Mouse (Mus musculus): ENCODE results near the gene Snx5. TPM values are rescaled to one million over a fixed set of nuclear protein-coding genes. Genes with fewer than 3 reads are reported as not detected.
A peak's percentile ranks its signal among the peaks of the same experiment; 100 is the strongest.

The Snx5 gene
- polyA plus RNA-seq, 1 experiment from 2014 or later = 61.2 TPM

- no peaks in the 10 kb centered on the region for H3K9me3 ChIP-seq (ENCODE audit: low read length)
- ATAC-seq (no peak), DNase-seq (ENCODE audit: low spot score) (peak; percentile 15)
- H3K36me3 ChIP-seq (ENCODE audit: insufficient read depth, low read length) = no peaks in the 10 kb centered on the region
- H3K4me1 ChIP-seq (ENCODE audit: insufficient read depth, low read depth, low read length) = peaks cover 3% of the 10 kb centered on the region; the same call in 1 of the 2 replicates
- TF ChIP-seq CTCF (IDR thresholded peaks at IDR 0.05) = no peak
- no peak for TF ChIP-seq EP300 (IDR thresholded peaks at IDR 0.05)
- H3K27me3 ChIP-seq (replicated peaks; ENCODE audit: insufficient read depth, low read length) = no peaks in the 10 kb centered on the region
- no peak overlapping the region for H3K4me3 ChIP-seq (ENCODE audit: low read depth, low read length)
- 52% methylated on average over 5 of the region's 5 CpGs for WGBS
- H3K9ac ChIP-seq (replicated peaks; ENCODE audit: low read depth) = no peak overlapping the region
- H3K27ac ChIP-seq (ENCODE audit: low read length) = no peak overlapping the region
- H3K4me2 ChIP-seq (replicated peaks; ENCODE audit: low read depth, low read length) = no peak overlapping the region
Measured at GRCm38 (mm10) chr2:144279742-144280141, 9.0 kb upstream of the Snx5 start.

- Histone ChIP-seq H3K4me3 (ENCODE audit: low read depth, low read length) (no peak overlapping the region), H3K27ac (ENCODE audit: low read length) (no peak overlapping the region), H3K27me3 (replicated peaks; ENCODE audit: insufficient read depth, low read length) (no peaks in the 10 kb centered on the region), H3K9me3 (ENCODE audit: low read length) (no peaks in the 10 kb centered on the region), H3K4me2 (replicated peaks; ENCODE audit: low read depth, low read length) (no peak overlapping the region), H3K9ac (replicated peaks; ENCODE audit: low read depth) (no peak overlapping the region), H3K36me3 (ENCODE audit: insufficient read depth, low read length) (no peaks in the 10 kb centered on the region), H3K4me1 (ENCODE audit: insufficient read depth, low read depth, low read length) (peaks cover 6% of the 10 kb centered on the region; the same call in 1 of the 2 replicates)
- no peak for TF ChIP-seq EP300 (IDR thresholded peaks at IDR 0.05)
- TF ChIP-seq CTCF (IDR thresholded peaks at IDR 0.05) = no peak
- ATAC-seq (no peak), DNase-seq (ENCODE audit: low spot score) (no peak)
- 73% methylated on average over 3 of the region's 3 CpGs for WGBS
Measured at GRCm38 (mm10) chr2:144276885-144277284, 6.2 kb upstream of the Snx5 start.

GRCm38 (mm10) chr2:144274741-144275140, 4.0 kb upstream of the Snx5 start:
- Histone ChIP-seq H3K4me3 (ENCODE audit: low read depth, low read length) (no peak overlapping the region), H3K27me3 (replicated peaks; ENCODE audit: insufficient read depth, low read length) (no peaks in the 10 kb centered on the region), H3K36me3 (ENCODE audit: insufficient read depth, low read length) (no peaks in the 10 kb centered on the region), H3K4me1 (ENCODE audit: insufficient read depth, low read depth, low read length) (peaks cover 6% of the 10 kb centered on the region; the same call in 1 of the 2 replicates), H3K27ac (ENCODE audit: low read length) (peak overlapping the region; percentile 49; the same call in 1 of the 2 replicates), H3K9ac (replicated peaks; ENCODE audit: low read depth) (no peak overlapping the region), H3K9me3 (ENCODE audit: low read length) (no peaks in the 10 kb centered on the region), H3K4me2 (replicated peaks; ENCODE audit: low read depth, low read length) (no peak overlapping the region)
- TF ChIP-seq EP300 (IDR thresholded peaks at IDR 0.05) (no peak), CTCF (IDR thresholded peaks at IDR 0.05) (no peak)
- ATAC-seq (no peak), DNase-seq (ENCODE audit: low spot score) (peak; percentile 43)
- 25% methylated on average over 8 of the region's 8 CpGs for whole genome bisulfite sequencing

- TF ChIP-seq CTCF (IDR thresholded peaks at IDR 0.05) (no peak), EP300 (IDR thresholded peaks at IDR 0.05) (no peak)
- Histone ChIP-seq H3K9ac (replicated peaks; ENCODE audit: low read depth) (no peak overlapping the region), H3K4me1 (ENCODE audit: insufficient read depth, low read depth, low read length) (peaks cover 17% of the 10 kb centered on the region; the same call in 1 of the 2 replicates), H3K27ac (ENCODE audit: low read length) (no peak overlapping the region), H3K4me3 (ENCODE audit: low read depth, low read length) (no peak overlapping the region), H3K9me3 (ENCODE audit: low read length) (no peaks in the 10 kb centered on the region), H3K27me3 (replicated peaks; ENCODE audit: insufficient read depth, low read length) (no peaks in the 10 kb centered on the region), H3K4me2 (replicated peaks; ENCODE audit: low read depth, low read length) (no peak overlapping the region), H3K36me3 (ENCODE audit: insufficient read depth, low read length) (no peaks in the 10 kb centered on the region)
- ATAC-seq = no peak
- WGBS = 82% methylated on average over 12 of the region's 12 CpGs
- DNase-seq (ENCODE audit: low spot score) = no peak
Measured at GRCm38 (mm10) chr2:144272088-144272487, 1.4 kb upstream of the Snx5 start.

GRCm38 (mm10) chr2:144269679-144270475, 829 bp downstream of the Snx5 start:
- peak overlapping the region; percentile 92 for H3K9ac ChIP-seq (replicated peaks; ENCODE audit: low read depth)
- H3K36me3 ChIP-seq (ENCODE audit: insufficient read depth, low read length) = no peaks in the 10 kb centered on the region
- DNase-seq (ENCODE audit: low spot score) (no peak), ATAC-seq (no peak)
- H3K4me3 ChIP-seq (ENCODE audit: low read depth, low read length) = peak overlapping the region; percentile 68
- peak overlapping the region; percentile 84 for H3K4me2 ChIP-seq (replicated peaks; ENCODE audit: low read depth, low read length)
- H3K4me1 ChIP-seq (ENCODE audit: insufficient read depth, low read depth, low read length) = peaks cover 18% of the 10 kb centered on the region; the same call in 1 of the 2 replicates
- TF ChIP-seq CTCF (IDR thresholded peaks at IDR 0.05) (no peak), EP300 (IDR thresholded peaks at IDR 0.05) (no peak)
- H3K27me3 ChIP-seq (replicated peaks; ENCODE audit: insufficient read depth, low read length) = no peaks in the 10 kb centered on the region
- peak overlapping the region; percentile 95 for H3K27ac ChIP-seq (ENCODE audit: low read length)
- H3K9me3 ChIP-seq (ENCODE audit: low read length) = no peaks in the 10 kb centered on the region
- WGBS = under 1% methylated on average over 30 of the region's 33 CpGs

GRCm38 (mm10) chr2:144269306-144269650, 1.4 kb downstream of the Snx5 start:
- WGBS = 1% methylated on average over 11 of the region's 11 CpGs
- peak overlapping the region; percentile 84 for H3K4me2 ChIP-seq (replicated peaks; ENCODE audit: low read depth, low read length)
- no peaks in the 10 kb centered on the region for H3K27me3 ChIP-seq (replicated peaks; ENCODE audit: insufficient read depth, low read length)
- H3K4me3 ChIP-seq (ENCODE audit: low read depth, low read length) = peak overlapping the region; percentile 68
- H3K4me1 ChIP-seq (ENCODE audit: insufficient read depth, low read depth, low read length) = peaks cover 14% of the 10 kb centered on the region; the same call in 1 of the 2 replicates
- TF ChIP-seq CTCF (IDR thresholded peaks at IDR 0.05) (no peak), EP300 (IDR thresholded peaks at IDR 0.05) (no peak)
- no peak overlapping the region for H3K27ac ChIP-seq (ENCODE audit: low read length)
- ATAC-seq = no peak
- DNase-seq (ENCODE audit: low spot score) = peak; percentile 18
- H3K9ac ChIP-seq (replicated peaks; ENCODE audit: low read depth) = peak overlapping the region; percentile 92; the same call in 1 of the 2 replicates
- no peaks in the 10 kb centered on the region for H3K36me3 ChIP-seq (ENCODE audit: insufficient read depth, low read length)
- no peaks in the 10 kb centered on the region for H3K9me3 ChIP-seq (ENCODE audit: low read length)

Measured in lung, postnatal 0 days (tissue).